Mouse (Mus musculus) kidney, adult 2 months (tissue): ENCODE results near the gene Adamts18. TPM values are rescaled to one million over a fixed set of nuclear protein-coding genes. Genes with fewer than 3 reads are reported as not detected.

ENCODE experiments used
- DNase-seq: peaks from one replicate; pipeline ENCODE4 v3.0.0; 2021
- H3K27ac ChIP-seq: fragments of 200-500 bp; 2 replicates; pipeline ENCODE4 v1.5.1; 2012; ENCODE audit warnings: low read depth, low read length, control low read depth, inconsistent platforms; ENCODE audit not compliant: insufficient read depth
- H3K27me3 ChIP-seq: fragments of 200-500 bp; replicated peaks from 2 replicates; pipeline ENCODE4 v1.6.1; 2012; ENCODE audit warnings: mild to moderate bottlenecking, moderate library complexity, low read length, inconsistent platforms; ENCODE audit not compliant: control insufficient read depth, insufficient read depth
- H3K36me3 ChIP-seq: fragments of 200-500 bp; 2 replicates; pipeline ENCODE4 v1.6.1; 2012; ENCODE audit warnings: mild to moderate bottlenecking, moderate library complexity, low read length, inconsistent platforms; ENCODE audit not compliant: control insufficient read depth, insufficient read depth
- H3K4me1 ChIP-seq: fragments of 200-500 bp; 2 replicates; pipeline ENCODE4 v1.6.1; 2011; ENCODE audit warnings: low read length; ENCODE audit not compliant: control insufficient read depth, insufficient read depth
- H3K4me3 ChIP-seq: fragments of 200-500 bp; 2 replicates; pipeline ENCODE4 v1.5.1; 2011; ENCODE audit warnings: mild to moderate bottlenecking, low read depth, low read length, control low read depth; ENCODE audit not compliant: insufficient read depth
- CTCF ChIP-seq: fragments of 200-500 bp; conservative IDR thresholded peaks from 2 replicates; pipeline ENCODE4 v1.5.1; 2011; ENCODE audit warnings: low read depth, mild to moderate bottlenecking, control low read depth, low read length, moderate library complexity, mixed read lengths; ENCODE audit not compliant: insufficient read depth, insufficient read length
- POLR2A ChIP-seq: fragments of 200-500 bp; IDR thresholded peaks from one replicate; pipeline ENCODE4 v1.6.1; 2011; ENCODE audit warnings: low read depth, low read length, control low read depth
- WGBS: fragments of 180-500 bp; shearing (Covaris S2); methylation state at CpG from one replicate; pipeline ENCODE4 v1.1.7; 2018; 5-methylcytosine and 5-hydroxymethylcytosine counted together
- polyA plus RNA-seq: library from polyadenylated mRNA; depleted of rRNA; stranded (reverse); fragments of >200 nt; gene quantifications from 2 replicates; pipeline ENCODE4 v1.2.3, GENCODE M21; 2012; rRNA removed

The Adamts18 gene
- polyA plus RNA-seq, 1 experiment = not detected

GRCm38 (mm10) chr8:113665036-113665435 lies 183.5 kb downstream of the Adamts18 start:
- 74% methylated on average over 4 of the region's 4 CpGs for WGBS
- no peak overlapping the region for H3K27ac ChIP-seq
- no peaks in the 10 kb centered on the region for H3K4me1 ChIP-seq
- DNase-seq = no peak
- TF ChIP-seq CTCF (no peak), POLR2A (no peak)
- H3K4me3 ChIP-seq = no peak overlapping the region
- H3K36me3 ChIP-seq = no peaks in the 10 kb centered on the region
- no peaks in the 10 kb centered on the region for H3K27me3 ChIP-seq

- peak; percentile 83 for DNase-seq
- Histone ChIP-seq H3K4me1 (no peaks in the 10 kb centered on the region), H3K4me3 (no peak overlapping the region), H3K27me3 (no peaks in the 10 kb centered on the region), H3K36me3 (no peaks in the 10 kb centered on the region), H3K27ac (no peak overlapping the region)
- 6% methylated on average over 2 of the region's 2 CpGs for WGBS
- TF ChIP-seq CTCF (peak; percentile 94), POLR2A (no peak)
Observed at GRCm38 (mm10) chr8:113664544-113664943, 184.0 kb downstream of the Adamts18 start.

GRCm38 (mm10) chr8:113660128-113660527 lies 188.4 kb downstream of the Adamts18 start:
- H3K4me1 ChIP-seq = no peaks in the 10 kb centered on the region
- 93% methylated on average over 1 of the region's 1 CpGs for WGBS
- H3K27ac ChIP-seq = no peak overlapping the region
- TF ChIP-seq CTCF = no peak
- no peak for TF ChIP-seq POLR2A
- no peaks in the 10 kb centered on the region for H3K27me3 ChIP-seq
- no peak overlapping the region for H3K4me3 ChIP-seq
- no peaks in the 10 kb centered on the region for H3K36me3 ChIP-seq
- DNase-seq = no peak

GRCm38 (mm10) chr8:113656681-113657298 lies 191.7 kb downstream of the Adamts18 start:
- Histone ChIP-seq H3K36me3 (no peaks in the 10 kb centered on the region), H3K27ac (no peak overlapping the region), H3K4me3 (no peak overlapping the region), H3K27me3 (no peaks in the 10 kb centered on the region), H3K4me1 (no peaks in the 10 kb centered on the region)
- WGBS = 83% methylated on average over 11 of the region's 11 CpGs
- TF ChIP-seq POLR2A (no peak), CTCF (no peak)
- DNase-seq = no peak

- TF ChIP-seq CTCF = no peak
- no peak for TF ChIP-seq POLR2A
- no peak overlapping the region for H3K4me3 ChIP-seq
- DNase-seq = no peak
- no peak overlapping the region for H3K27ac ChIP-seq
- H3K4me1 ChIP-seq = no peaks in the 10 kb centered on the region
- H3K27me3 ChIP-seq = no peaks in the 10 kb centered on the region
- WGBS = 78% methylated on average over 5 of the region's 5 CpGs
- no peaks in the 10 kb centered on the region for H3K36me3 ChIP-seq
Observed at GRCm38 (mm10) chr8:113656154-113656553, 192.4 kb downstream of the Adamts18 start.

GRCm38 (mm10) chr8:113653151-113653550 lies 195.4 kb downstream of the Adamts18 start:
- Histone ChIP-seq H3K27ac (no peak overlapping the region), H3K4me1 (no peaks in the 10 kb centered on the region), H3K27me3 (no peaks in the 10 kb centered on the region), H3K4me3 (no peak overlapping the region), H3K36me3 (no peaks in the 10 kb centered on the region)
- 54% methylated on average over 4 of the region's 4 CpGs for WGBS
- no peak for DNase-seq
- no peak for TF ChIP-seq CTCF
- no peak for TF ChIP-seq POLR2A

GRCm38 (mm10) chr8:113652450-113652849 lies 196.1 kb downstream of the Adamts18 start:
- Histone ChIP-seq H3K27me3 (no peaks in the 10 kb centered on the region), H3K4me1 (no peaks in the 10 kb centered on the region), H3K36me3 (no peaks in the 10 kb centered on the region), H3K4me3 (no peak overlapping the region), H3K27ac (no peak overlapping the region)
- DNase-seq = no peak
- TF ChIP-seq POLR2A = no peak
- no peak for TF ChIP-seq CTCF
- 80% methylated on average over 12 of the region's 12 CpGs for WGBS

Other genes with a start within 250 kb of the Adamts18 start
- 7.0 and 7.2 TPM in 2 replicates for gene Mon1b, start 213.2 kb downstream of the Adamts18 start, polyA plus RNA-seq
- gene Syce1l, start 205.5 kb downstream of the Adamts18 start, polyA plus RNA-seq = 0.11 TPM in 1 of 2 replicates, not detected in the other